Mouse (Mus musculus) thymus, postnatal 14 days (tissue): Measurements from ENCODE around the gene Tespa1.
"Not testable (repeated sequence)": the region's sequence is repeated elsewhere in the genome, so short reads cannot be mapped to it uniquely, and the experiment has no call there.

Source experiments
- DNase-seq: peaks from one replicate; pipeline ENCODE4 v3.0.0; 2021

Tespa1 gene

GRCm38 (mm10) chr10:130363438-130364164, 40.9 kb downstream of the Tespa1 start:
- no peak for DNase-seq

DNA sequence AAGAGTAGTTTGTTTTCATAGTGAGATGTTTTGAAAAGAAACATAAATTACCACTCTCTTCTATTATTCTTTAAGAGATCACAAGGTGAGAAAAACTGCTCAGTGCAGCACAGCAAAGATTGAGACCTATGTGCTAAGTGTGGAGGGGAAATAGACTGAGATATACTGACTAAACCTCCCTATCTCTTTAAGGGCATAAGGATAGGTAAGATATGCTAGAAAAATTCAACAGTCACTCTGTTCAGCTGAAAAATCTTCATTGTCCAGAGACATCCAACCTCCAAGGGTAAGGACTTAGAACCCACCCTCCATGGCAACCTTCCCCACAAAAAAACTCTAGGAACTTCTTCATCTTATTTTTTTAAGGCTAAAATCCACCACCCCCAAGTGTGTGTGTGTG, 42.1 kb downstream of the Tespa1 start:
- DNase-seq: no peak

DNA sequence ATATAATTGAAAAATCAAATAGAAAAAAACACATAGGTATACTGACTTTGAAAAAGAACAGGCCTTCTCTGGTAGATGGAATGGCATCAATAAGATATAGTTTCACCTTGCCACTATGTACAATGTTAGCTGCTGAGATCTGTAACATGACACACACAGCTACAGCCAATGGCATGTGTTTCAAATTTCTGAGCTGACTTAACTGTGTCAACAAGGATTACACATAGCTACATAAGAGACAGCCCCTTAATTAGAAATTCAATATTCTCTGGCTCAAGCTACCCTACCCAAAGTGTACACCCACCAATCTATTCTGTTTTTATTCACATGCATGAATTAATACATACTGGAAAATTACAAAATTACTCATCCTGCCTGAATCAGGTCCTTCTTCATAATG, 45.7 kb downstream of the Tespa1 start:
- no peak for DNase-seq

GRCm38 (mm10) chr10:130370005-130370682, 47.5 kb downstream of the Tespa1 start:
- no peak for DNase-seq

- DNase-seq: no peak
These were observed 49.0 kb downstream of the Tespa1 start for GRCm38 (mm10) chr10:130371644-130372043.

DNA sequence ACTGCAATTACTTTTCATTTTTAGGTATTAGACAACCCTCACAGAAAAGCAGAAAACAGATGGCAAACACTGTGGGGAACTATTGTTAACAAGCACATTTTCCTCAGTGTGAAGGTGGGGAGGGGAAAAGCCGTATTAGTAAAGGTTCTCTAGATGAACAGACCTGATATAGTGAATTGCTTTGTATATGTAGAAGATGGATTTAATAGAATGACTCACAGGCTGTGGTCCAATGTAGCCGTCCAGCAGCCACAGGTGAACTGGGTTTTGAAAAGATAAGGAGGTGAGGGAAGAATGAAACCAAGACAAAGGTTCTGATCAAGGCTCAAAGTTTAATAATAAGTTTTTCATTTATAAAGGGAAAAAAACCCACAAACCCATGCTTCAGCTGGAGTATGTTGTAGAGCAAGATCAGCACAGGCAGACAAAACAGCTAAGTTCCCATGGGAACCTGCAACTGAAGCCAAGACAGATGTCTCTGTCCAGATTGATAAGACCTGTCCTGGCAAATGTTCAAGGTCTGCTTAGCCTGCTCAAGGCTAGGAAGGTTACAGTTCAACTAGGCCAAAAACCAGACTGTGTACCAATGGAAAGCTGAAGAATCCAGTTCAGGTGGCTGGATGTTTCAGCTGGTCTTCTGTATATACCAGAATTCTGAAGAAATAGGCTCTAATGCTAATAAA, 50.0 kb downstream of the Tespa1 start:
- DNase-seq: no peak

DNA sequence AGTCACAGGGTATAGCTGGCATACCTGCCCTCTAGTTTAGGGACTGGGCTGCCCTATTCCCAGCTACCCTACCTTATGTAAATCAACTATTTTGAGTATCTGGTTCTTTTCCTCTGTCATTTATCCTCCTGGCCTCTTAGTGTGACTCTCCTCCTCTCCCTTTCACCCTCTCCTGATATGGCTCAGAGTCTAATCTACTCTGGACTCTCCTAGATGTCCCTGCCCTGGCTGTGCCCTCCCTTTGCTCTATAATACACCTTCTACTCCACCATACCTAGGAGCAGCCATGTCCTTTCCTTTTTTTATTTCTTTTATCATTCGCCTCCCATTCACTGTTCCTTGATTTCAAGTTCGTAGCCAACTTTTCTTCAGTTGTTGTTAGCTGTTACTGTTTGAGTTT, 52.5 kb downstream of the Tespa1 start:
- no peak for DNase-seq

DNA sequence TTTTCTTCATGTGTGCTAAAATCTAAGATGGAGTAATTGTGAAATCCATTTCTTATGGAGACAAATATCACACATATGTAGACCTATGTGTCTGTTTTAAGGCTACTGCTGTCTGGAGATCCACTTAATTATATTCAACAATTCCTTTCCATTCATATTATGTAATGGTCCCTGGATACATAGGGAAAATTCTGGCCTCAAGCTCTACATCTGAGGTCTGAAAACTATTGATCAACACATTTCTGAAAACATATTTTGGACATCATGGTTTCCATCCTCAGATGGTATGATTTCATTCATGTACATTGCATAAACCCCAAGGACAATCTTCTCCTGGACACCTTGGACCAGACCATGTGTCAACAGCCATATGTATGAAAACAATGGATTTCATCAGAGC, 71.6 kb downstream of the Tespa1 start, which contains the start of gene Vmn2r84:
Vmn2r84 (minus strand) TSS at position 101 of the 400 bp plus-strand sequence.
- DNase-seq: no peak

- not testable (repeated sequence) for DNase-seq
These were observed 89.6 kb downstream of the Tespa1 start for GRCm38 (mm10) chr10:130412167-130412698.
